Mouse (Mus musculus) left cerebral cortex, postnatal 4 days (tissue): ENCODE data around the gene Brd3. TPM values are rescaled to one million over a fixed set of nuclear protein-coding genes. Genes with fewer than 3 reads are reported as not detected.

Source experiments
- DNase-seq: peaks from one replicate; pipeline ENCODE4 v3.0.0-alpha.2; 2022
- intact Hi-C: fragments of 180-260 bp; cut with DNase I; formaldehyde crosslinking; loops from one replicate; pipeline ENCODE4 v1.15.1; 2025
- total RNA-seq, 2 experiments: library from RNA; stranded (reverse); gene quantifications; 2 replicates each; pipeline ENCODE4 v1.2.3; 2021

The Brd3 gene
- total RNA-seq, 2 experiments from 2014 or later = 119 to 123 TPM

- peak; percentile 58 for DNase-seq
- intact Hi-C loops = loop anchor here (5.0 kb wide), 1 partner anchor 42 kb away; the partner anchor contains the start of gene Wdr5
Measured at GRCm38 (mm10) chr2:27474621-27475484, 32.6 kb downstream of the Brd3 start.

- intact Hi-C loops = loop anchor here (5.0 kb wide), 1 partner anchor 43 kb away; the partner anchor contains the start of gene Wdr5
- DNase-seq = no peak
Measured at GRCm38 (mm10) chr2:27473911-27474310, 33.6 kb downstream of the Brd3 start.

- DNase-seq = no peak
Measured at GRCm38 (mm10) chr2:27473061-27473765, 34.2 kb downstream of the Brd3 start.

GRCm38 (mm10) chr2:27471170-27471584 is 36.3 kb downstream of the Brd3 start:
- intact Hi-C loops = loop anchor here (5.0 kb wide), 1 partner anchor 46 kb away; the partner anchor contains the start of gene Wdr5
- DNase-seq = no peak

More at GRCm38 (mm10) chr2:27473061-27473765, 34.2 kb downstream of the Brd3 start:
- intact Hi-C loops = loop anchor here (5.0 kb wide), 1 partner anchor 44 kb away; the partner anchor contains the start of gene Wdr5

- no peak for DNase-seq
- intact Hi-C loops = loop anchor here (5.0 kb wide), 1 partner anchor 47 kb away; the partner anchor contains the start of gene Wdr5
Measured at GRCm38 (mm10) chr2:27470535-27470934, 36.9 kb downstream of the Brd3 start.

- DNase-seq = no peak
- intact Hi-C loops = loop anchor here (5.0 kb wide), 1 partner anchor 47 kb away; the partner anchor contains the start of gene Wdr5
Measured at GRCm38 (mm10) chr2:27469991-27470355, 37.5 kb downstream of the Brd3 start.

- intact Hi-C loops = no loop called here
Measured at GRCm38 (mm10) chr2:27469292-27469990, 38.0 kb downstream of the Brd3 start.

GRCm38 (mm10) chr2:27462901-27463300 is 44.6 kb downstream of the Brd3 start:
- intact Hi-C loops = no loop called here
- no peak for DNase-seq

More at GRCm38 (mm10) chr2:27469292-27469990, 38.0 kb downstream of the Brd3 start:
- no peak for DNase-seq

GRCm38 (mm10) chr2:27461881-27462660 is 45.4 kb downstream of the Brd3 start:
- no peak for DNase-seq
- intact Hi-C loops = no loop called here

- intact Hi-C loops = no loop called here
- DNase-seq = no peak
Measured at GRCm38 (mm10) chr2:27460651-27461050, 46.8 kb downstream of the Brd3 start.

- DNase-seq = no peak
- intact Hi-C loops = no loop called here
Measured at GRCm38 (mm10) chr2:27460163-27460562, 47.3 kb downstream of the Brd3 start.

GRCm38 (mm10) chr2:27459735-27460134 is 47.7 kb downstream of the Brd3 start:
- no peak for DNase-seq
- intact Hi-C loops = no loop called here

GRCm38 (mm10) chr2:27450226-27450625 is 57.2 kb downstream of the Brd3 start:
- DNase-seq = no peak
- intact Hi-C loops = no loop called here

GRCm38 (mm10) chr2:27447782-27448181 is 59.7 kb downstream of the Brd3 start:
- intact Hi-C loops = no loop called here
- DNase-seq = no peak

- intact Hi-C loops = no loop called here
- no peak for DNase-seq
Measured at GRCm38 (mm10) chr2:27446812-27447211, 60.6 kb downstream of the Brd3 start.

GRCm38 (mm10) chr2:27445910-27446309 is 61.6 kb downstream of the Brd3 start:
- DNase-seq = no peak
- intact Hi-C loops = no loop called here

GRCm38 (mm10) chr2:27443450-27443708 is 64.1 kb downstream of the Brd3 start:
- no peak for DNase-seq
- intact Hi-C loops = no loop called here

GRCm38 (mm10) chr2:27442708-27443449 is 64.6 kb downstream of the Brd3 start:
- DNase-seq = no peak
- intact Hi-C loops = no loop called here
